Mouse (Mus musculus) gastrocnemius, adult 2 months (tissue): ENCODE results near the gene Cox15. TPM values are rescaled to one million over a fixed set of nuclear protein-coding genes. Genes with fewer than 3 reads are reported as not detected.

Experiments
- DNase-seq: peaks from one replicate; pipeline ENCODE4 v3.0.0; 2022
- H3K27ac ChIP-seq: fragments of 200-600 bp; 2 replicates; pipeline ENCODE4 v1.8.1; 2022; ENCODE audit warnings: mild to moderate bottlenecking
- H3K4me3 ChIP-seq: fragments of 200-600 bp; 2 replicates; pipeline ENCODE4 v1.8.1; 2022; ENCODE audit warnings: mild to moderate bottlenecking, moderate library complexity
- CTCF ChIP-seq: fragments of 200-600 bp; IDR thresholded peaks from 2 replicates; pipeline ENCODE4 v1.8.1; 2022; ENCODE audit warnings: antibody characterized with exemption, mild to moderate bottlenecking, moderate library complexity
- intact Hi-C: fragments of 180-260 bp; cut with DNase I; formaldehyde crosslinking; loops from one replicate; pipeline ENCODE4 v1.15.1; 2025
- total RNA-seq, 2 experiments: library from RNA; stranded (reverse); gene quantifications; 2 replicates each; pipeline ENCODE4 v1.2.3; 2021

The Cox15 gene
- total RNA-seq, 2 experiments from 2014 or later, result 14.9 to 17.8 TPM

DNA sequence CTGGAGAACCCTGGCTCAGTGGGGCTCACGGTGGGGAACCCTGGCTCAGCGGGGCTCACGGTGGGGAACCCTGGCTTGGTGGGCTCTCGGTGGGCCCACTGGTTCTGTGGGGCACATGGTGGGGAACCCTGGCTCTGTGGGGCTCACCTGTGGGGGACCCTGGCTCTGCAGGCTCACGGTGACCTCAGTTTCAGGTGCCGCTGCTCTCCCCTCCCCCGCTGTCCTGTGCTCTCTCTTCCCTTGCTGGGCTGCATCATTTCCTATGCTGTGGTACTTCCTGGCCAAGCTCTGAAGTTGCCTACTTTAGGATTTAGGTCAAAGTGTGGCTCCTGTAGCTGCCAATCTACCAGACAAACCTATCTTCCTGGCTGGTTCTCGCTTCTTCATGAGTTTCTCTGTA is 29.9 kb downstream of the Cox15 start:
- no peak for TF ChIP-seq CTCF
- DNase-seq, result no peak
- intact Hi-C loops, result no loop called here
- H3K27ac ChIP-seq, result no peak overlapping the region
- H3K4me3 ChIP-seq, result no peak overlapping the region

DNA sequence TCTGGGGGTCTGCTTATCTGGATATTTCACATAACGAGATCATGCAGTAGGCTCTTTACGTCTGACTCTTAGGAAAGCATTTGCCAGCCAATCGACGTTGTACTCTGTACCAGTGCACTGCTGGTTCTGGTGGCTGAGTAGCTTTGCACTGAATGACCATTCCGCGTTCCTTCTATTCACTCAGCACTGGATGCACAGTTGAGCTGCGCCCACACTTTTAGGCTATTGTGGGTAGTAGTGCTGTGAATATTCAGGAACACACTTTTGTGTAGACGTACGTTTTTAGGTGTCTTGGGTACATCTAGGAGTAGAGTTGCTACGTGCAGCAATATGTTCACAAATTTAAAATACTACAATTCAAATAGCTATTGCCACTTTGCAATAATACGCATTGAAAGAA is 32.7 kb downstream of the Cox15 start:
- intact Hi-C loops, result no loop called here
- no peak overlapping the region for H3K4me3 ChIP-seq
- no peak for DNase-seq
- no peak overlapping the region for H3K27ac ChIP-seq
- TF ChIP-seq CTCF, result no peak

DNA sequence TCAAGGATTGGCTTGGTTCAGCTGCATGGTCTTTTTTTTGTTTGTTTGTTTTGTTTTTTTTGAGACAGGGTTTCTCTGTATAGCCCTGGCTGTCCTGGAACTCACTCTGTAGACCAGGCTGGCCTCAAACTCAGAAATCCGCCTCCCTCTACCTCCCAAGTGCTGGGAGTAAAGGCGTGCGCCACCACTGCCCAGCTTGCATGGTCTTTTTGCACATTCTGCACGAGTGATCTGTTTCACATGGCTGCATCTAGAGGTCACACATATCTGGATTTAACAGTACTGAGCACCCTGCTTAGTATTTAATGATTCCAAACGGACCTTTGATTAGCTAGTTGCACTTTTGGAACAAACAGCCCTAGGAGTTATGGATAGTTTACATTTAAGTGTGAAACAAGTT is 40.8 kb downstream of the Cox15 start:
- no peak for TF ChIP-seq CTCF
- Histone ChIP-seq H3K4me3 (no peak overlapping the region), H3K27ac (no peak overlapping the region)
- intact Hi-C loops, result no loop called here
- no peak for DNase-seq

DNA sequence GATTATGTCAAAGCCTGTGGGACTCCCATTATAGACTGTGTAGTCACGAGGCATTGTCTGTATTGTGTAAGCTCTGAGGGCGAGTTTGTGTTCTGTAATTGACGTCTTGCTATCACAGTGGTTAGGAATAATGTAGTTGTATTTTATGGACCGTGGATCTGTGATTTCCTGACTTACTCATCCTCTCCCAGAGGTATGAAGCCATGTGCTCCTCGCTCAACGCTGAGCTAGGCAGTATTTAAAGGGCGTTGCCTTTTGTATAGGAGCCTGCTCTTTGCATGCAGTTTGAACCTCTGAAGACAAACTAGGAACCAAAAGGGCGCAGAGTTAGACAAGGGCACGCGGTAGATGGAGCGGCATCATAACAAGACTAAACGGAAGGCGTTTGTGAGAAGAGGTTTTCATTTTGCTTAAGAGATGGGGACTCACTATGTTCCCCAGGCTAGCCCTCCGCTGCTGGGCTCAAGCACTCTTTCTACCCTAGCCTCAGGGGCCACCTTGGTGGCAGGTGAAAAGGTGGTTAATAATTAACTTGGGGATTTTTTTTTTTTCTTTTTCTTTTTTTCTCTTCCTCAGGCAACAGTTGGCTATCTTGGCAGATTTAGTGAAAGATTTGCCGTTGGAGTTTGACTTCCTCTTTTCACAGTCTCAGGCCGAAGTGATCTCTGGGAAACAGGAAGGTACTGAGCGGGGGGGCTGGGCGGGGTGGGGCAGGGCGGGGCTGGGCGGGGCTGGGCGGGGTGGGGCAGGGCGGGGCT is 41.5 kb downstream of the Cox15 start:
- Histone ChIP-seq H3K27ac (peak overlapping the region; percentile 35; the same call in 1 of the 2 replicates), H3K4me3 (peak overlapping the region; percentile 19; the same call in 1 of the 2 replicates)
- intact Hi-C loops, result no loop called here
- no peak for TF ChIP-seq CTCF
- no peak for DNase-seq

DNA sequence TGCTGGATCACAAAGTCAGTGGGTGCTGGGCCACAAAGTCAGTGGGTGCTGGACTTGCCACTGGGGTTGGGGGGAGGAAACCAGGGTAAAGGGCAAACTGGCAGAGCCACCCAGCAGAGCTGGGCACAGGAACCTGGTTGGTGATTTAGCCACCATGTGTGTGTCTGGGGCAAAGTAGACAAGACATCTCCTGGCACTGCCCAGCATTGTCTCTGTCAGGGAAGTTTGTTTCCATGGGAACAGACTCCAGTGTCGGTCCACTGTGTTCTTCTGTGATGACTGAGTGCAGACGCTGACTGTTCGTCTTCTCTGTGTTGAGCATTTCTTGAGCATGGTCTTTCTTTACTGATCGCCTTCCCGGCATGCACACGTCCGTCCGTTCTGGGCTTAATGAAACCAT is 43.5 kb downstream of the Cox15 start:
- TF ChIP-seq CTCF, result no peak
- no peak overlapping the region for H3K4me3 ChIP-seq
- intact Hi-C loops, result no loop called here
- no peak overlapping the region for H3K27ac ChIP-seq
- DNase-seq, result no peak

DNA sequence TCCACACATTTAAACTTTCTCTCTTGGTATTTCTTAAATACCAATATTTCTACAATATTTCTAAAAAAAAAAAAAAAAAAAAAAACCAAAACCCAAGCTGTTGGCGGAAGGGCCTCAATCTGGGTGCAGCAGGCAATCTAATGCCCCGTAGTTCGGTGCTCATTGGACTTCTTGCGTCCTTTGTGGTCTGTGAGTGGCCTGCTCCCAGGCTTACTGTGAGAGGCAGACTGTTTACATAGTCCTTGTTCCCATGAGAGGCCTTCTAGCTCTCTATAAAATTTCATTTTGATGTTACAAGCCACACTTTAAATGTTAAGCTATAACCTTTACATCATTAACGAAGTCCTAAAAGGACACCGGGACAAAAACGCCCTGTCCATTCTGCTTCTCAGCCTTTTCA is 44.6 kb downstream of the Cox15 start:
- DNase-seq, result no peak
- Histone ChIP-seq H3K4me3 (no peak overlapping the region), H3K27ac (no peak overlapping the region)
- intact Hi-C loops, result no loop called here
- TF ChIP-seq CTCF, result no peak

DNA sequence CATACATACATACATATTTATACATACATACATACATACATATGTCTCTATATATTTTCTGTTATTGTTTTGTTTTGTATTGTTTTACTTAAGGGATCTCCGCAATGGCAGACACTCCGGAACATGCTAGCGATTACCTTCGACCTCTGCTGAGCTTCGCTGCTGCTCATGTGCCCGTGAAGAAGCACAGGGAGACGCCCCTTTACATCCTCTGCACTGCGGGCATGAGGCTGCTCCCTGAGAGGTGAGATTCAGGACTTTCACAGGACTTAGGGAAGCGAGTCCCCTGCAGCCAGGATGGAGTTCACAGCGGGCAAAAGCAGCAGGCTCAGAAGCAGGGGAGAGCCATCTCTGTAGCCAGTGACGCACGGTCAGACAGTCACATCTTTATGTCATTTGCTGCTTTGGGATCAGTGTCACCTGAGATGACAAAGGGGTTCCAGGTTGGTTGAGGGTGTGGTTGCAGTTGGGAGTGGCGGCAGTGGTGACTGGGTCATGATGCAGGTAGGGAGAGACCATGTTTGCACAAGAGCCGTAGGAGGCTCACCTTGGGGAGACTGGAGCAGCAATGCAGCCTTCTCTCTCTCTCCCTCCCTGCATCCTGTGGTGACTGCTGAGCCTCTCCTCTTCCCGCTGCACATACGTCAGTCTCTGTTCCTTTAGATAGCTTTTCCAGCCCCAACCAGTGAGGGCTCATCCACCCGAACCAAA is 47.9 kb downstream of the Cox15 start:
- no peak overlapping the region for H3K4me3 ChIP-seq
- intact Hi-C loops, result no loop called here
- H3K27ac ChIP-seq, result no peak overlapping the region
- no peak for TF ChIP-seq CTCF
- no peak for DNase-seq

DNA sequence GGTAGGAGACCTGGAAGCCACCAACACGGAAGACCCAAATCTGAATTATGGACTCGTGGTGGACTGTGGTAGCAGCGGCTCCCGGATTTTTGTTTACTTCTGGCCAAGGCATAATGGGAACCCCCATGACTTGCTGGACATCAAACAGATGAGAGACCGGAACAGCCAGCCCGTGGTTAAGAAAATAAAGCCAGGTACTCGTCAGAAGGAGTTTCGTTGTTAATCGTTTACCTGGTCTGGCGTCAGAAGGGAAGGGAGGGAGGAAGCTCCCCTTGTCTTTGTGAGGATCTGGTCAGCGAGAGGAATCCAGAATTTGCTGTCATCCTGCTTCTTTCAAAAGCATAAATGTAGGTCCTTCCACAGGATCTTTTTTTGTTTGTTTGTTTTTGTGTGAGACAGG is 48.6 kb downstream of the Cox15 start:
- no peak overlapping the region for H3K4me3 ChIP-seq
- H3K27ac ChIP-seq, result no peak overlapping the region
- no peak for DNase-seq
- no peak for TF ChIP-seq CTCF
- intact Hi-C loops, result no loop called here

DNA sequence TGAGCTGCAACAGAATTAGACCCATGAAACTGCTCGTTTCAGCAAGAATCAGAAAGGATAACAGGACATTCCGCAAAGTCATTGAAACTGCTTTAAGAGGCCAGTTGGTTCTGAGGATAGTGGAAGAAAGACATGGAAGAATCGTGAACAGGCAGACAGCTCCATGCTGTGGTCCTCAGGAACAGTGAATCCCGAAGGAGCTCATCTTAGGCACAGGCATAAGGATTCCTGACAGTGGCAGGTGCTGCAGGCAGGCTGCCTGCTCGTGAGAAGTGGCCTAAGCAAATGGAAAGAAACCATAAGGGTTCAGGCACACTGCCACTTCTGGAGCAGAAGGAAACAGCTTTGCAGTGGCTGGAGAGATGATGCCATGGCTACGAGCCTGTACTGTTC is 53.0 kb downstream of the Cox15 start:
- DNase-seq, result no peak
- intact Hi-C loops, result no loop called here
- Histone ChIP-seq H3K4me3 (no peak overlapping the region), H3K27ac (no peak overlapping the region)
- no peak for TF ChIP-seq CTCF

DNA sequence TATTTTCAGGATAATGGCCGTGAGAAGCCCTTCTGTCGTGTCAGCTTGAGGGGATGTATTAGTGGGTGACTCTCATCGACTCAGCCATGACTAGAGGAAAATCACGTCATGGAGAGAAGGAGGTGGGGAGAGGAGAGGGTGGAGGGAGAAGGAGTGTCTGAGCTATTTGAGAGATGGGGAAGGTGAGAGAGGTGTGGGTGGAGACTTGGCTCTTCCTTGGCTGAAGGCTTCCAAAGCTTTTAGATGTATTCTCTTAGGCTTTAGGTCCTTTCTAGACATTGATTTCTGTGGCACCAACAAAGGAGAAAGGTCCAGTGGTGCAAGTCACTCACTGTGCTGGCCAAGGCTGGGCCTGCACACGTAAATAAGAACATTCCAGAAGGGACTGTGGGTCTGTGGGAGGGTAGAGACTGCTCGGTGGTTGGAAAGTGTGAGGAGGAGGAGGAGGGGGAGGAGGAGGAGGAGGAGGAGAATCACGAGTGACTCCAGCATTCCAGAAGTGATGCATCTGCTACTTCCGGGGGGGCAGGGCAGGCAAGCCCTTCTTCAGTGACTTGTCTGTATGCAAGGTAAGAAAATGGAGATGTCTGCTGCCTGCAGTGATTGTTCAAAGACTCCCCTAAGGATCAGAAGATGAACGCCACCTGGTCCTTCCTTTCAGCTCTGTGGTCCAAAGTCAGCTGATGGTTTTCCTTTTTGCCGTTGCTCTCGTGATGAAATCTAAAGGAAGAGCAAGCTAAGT is 53.6 kb downstream of the Cox15 start:
- no peak overlapping the region for H3K4me3 ChIP-seq
- TF ChIP-seq CTCF, result no peak
- no peak for DNase-seq
- intact Hi-C loops, result no loop called here
- H3K27ac ChIP-seq, result no peak overlapping the region

DNA sequence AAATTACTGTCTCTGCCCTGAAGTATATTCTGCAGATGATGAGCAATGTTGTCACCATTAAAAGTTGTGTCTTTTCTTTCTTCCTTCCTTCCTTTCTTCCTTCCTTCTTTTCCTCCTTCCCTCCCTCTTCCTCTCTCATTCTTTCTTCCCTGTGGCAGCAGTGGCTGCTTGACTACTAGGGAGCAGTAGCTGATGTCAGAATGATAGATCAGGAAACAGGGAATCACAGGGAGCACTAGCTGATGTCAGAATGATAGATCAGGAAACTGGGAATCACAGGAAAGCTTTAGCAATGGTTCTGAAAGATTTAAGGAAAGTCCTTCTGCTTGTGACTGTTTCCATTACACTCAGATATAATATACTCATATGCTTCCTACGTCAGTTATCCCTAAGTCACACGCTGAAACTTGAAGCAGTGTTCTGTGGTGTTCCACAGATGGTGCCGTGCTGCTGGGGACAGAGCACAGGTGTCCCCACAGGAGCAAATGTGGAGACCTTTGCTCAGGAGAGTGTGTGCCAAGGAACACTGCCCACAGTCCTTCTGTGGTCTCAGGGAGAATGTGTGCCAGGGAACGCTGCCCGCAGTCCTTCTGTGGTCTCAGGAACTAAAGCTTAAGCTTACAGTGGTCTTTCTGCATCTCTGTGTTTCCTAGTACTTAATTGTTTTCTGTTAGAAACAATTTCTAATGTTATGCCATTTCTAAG is 55.0 kb downstream of the Cox15 start:
- intact Hi-C loops, result no loop called here
- Histone ChIP-seq H3K4me3 (peak overlapping the region; percentile 46), H3K27ac (no peak overlapping the region)
- no peak for TF ChIP-seq CTCF
- no peak for DNase-seq

DNA sequence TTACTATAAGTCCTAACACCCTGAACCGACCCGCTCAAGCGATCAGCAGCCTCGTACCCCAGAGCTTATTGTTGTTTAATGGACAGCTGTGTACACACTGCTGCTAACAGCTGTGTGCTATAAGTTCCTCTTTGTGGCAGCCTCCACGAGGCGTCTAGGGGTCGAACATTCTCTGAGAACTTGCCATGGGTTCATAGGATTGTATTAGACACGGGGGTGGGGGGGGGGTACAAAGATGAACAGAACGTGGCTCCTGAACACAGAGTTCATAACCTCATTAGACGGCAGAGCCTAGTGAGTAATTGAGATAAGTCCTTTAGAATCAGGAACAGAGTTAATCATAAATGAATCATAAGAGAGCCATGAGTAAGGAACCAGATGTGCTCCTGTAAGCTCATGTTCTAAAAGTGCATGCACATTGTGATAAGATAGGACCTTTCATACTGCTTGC is 57.3 kb downstream of the Cox15 start:
- intact Hi-C loops, result no loop called here
- no peak for TF ChIP-seq CTCF
- no peak overlapping the region for H3K4me3 ChIP-seq
- DNase-seq, result no peak
- no peak overlapping the region for H3K27ac ChIP-seq
